Mouse (Mus musculus) spleen, postnatal 14 days (tissue): ENCODE results near the gene Gm9844.
A peak's percentile ranks its signal among the peaks of the same experiment; 100 is the strongest.
"Not testable (repeated sequence)": the region's sequence is repeated elsewhere in the genome, so short reads cannot be mapped to it uniquely, and the experiment has no call there.

Source experiments
- DNase-seq, 2 experiments: peaks; one replicate each; pipeline ENCODE4 v3.0.0; 2021 to 2022; ENCODE audit warnings: low spot score in 2 of 2

Gene Gm9844

GRCm38 (mm10) chr7:24869080-24869479, 7.1 kb downstream of the Gm9844 start:
- no peak for DNase-seq

GRCm38 (mm10) chr7:24869532-24870165, 7.6 kb downstream of the Gm9844 start, which contains the start of the genes Lypd4 and Dmrtc2:
Gene Lypd4, minus strand, starts transcription at chr7:24869941.
Gene Dmrtc2, plus strand, starts transcription at chr7:24870057.
- no peak for DNase-seq

GRCm38 (mm10) chr7:24877588-24877987, 15.6 kb downstream of the Gm9844 start:
- DNase-seq, result no peak

GRCm38 (mm10) chr7:24879620-24880019, 17.6 kb downstream of the Gm9844 start:
- DNase-seq, result no peak

- DNase-seq, result no peak
Measured at GRCm38 (mm10) chr7:24882416-24883199, 20.6 kb downstream of the Gm9844 start.

- DNase-seq, result peak; percentile 93 to 96
Measured at GRCm38 (mm10) chr7:24883896-24884692, 22.1 kb downstream of the Gm9844 start, which contains the start of gene Rps19. Gene Rps19, plus strand, starts transcription at chr7:24884371.

GRCm38 (mm10) chr7:24884693-24885291, 22.8 kb downstream of the Gm9844 start:
- no peak for DNase-seq

- no peak for DNase-seq
Measured at GRCm38 (mm10) chr7:24885468-24886307, 23.7 kb downstream of the Gm9844 start.

- no peak for DNase-seq
Measured at GRCm38 (mm10) chr7:24886308-24886633, 24.3 kb downstream of the Gm9844 start.

- DNase-seq, result no peak
Measured at GRCm38 (mm10) chr7:24887096-24887495, 25.1 kb downstream of the Gm9844 start.

GRCm38 (mm10) chr7:24889431-24890220, 27.6 kb downstream of the Gm9844 start:
- DNase-seq, result no peak

GRCm38 (mm10) chr7:24890281-24891216, 28.5 kb downstream of the Gm9844 start:
- DNase-seq, result peak; percentile 51 to 66

GRCm38 (mm10) chr7:24891241-24892124, 29.5 kb downstream of the Gm9844 start:
- DNase-seq, result no peak

GRCm38 (mm10) chr7:24892125-24892583, 30.1 kb downstream of the Gm9844 start:
- DNase-seq, result no peak

GRCm38 (mm10) chr7:24895749-24896148, 33.7 kb downstream of the Gm9844 start:
- not testable (repeated sequence) for DNase-seq

- no peak for DNase-seq
Measured at GRCm38 (mm10) chr7:24896269-24896668, 34.3 kb downstream of the Gm9844 start.

- DNase-seq, result peak; percentile 51 to 69
Measured at GRCm38 (mm10) chr7:24897224-24897623, 35.2 kb downstream of the Gm9844 start, which contains the start of gene Cd79a. Gene Cd79a, plus strand, starts transcription at chr7:24897381.

GRCm38 (mm10) chr7:24897959-24898358, 35.9 kb downstream of the Gm9844 start:
- no peak for DNase-seq
